Mouse (Mus musculus) lung, embryonic 16.5 days (tissue): ENCODE data around the gene Plekha6. TPM values are rescaled to one million over a fixed set of nuclear protein-coding genes. Genes with fewer than 3 reads are reported as not detected.

Experiments
- ATAC-seq: fragments of 200-750 bp; cut with Nextera tagmentation; 2 replicates; pipeline ENCODE4 v1.8.0; 2017; ENCODE audit warnings: low read depth, mild to moderate bottlenecking, moderate library complexity
- H3K27ac ChIP-seq: fragments of 300-500 bp; sonication (generic); 2 replicates; pipeline ENCODE4 v1.5.1; 2014; ENCODE audit warnings: mild to moderate bottlenecking, control low read depth, low read length
- H3K27me3 ChIP-seq: fragments of 300-500 bp; sonication (generic); 2 replicates; pipeline ENCODE4 v1.6.1; 2014; ENCODE audit warnings: low read depth, low read length, mixed read lengths; ENCODE audit not compliant: control insufficient read depth, insufficient read depth
- H3K36me3 ChIP-seq: fragments of 300-500 bp; sonication (generic); 2 replicates; pipeline ENCODE4 v1.6.1; 2014; ENCODE audit warnings: low read length; ENCODE audit not compliant: control insufficient read depth, insufficient read depth
- H3K4me1 ChIP-seq: fragments of 300-500 bp; sonication (generic); replicated peaks from 2 replicates; pipeline ENCODE4 v1.6.1; 2014; ENCODE audit warnings: low read length, mixed read lengths; ENCODE audit not compliant: control insufficient read depth, insufficient read depth
- H3K4me2 ChIP-seq: fragments of 300-500 bp; sonication (generic); 2 replicates; pipeline ENCODE4 v1.6.1; 2014; ENCODE audit warnings: low read depth, low read length, control low read depth
- H3K4me3 ChIP-seq: fragments of 300-500 bp; sonication (generic); 2 replicates; pipeline ENCODE4 v1.5.1; 2014; ENCODE audit warnings: mild to moderate bottlenecking, low read length, control low read depth
- H3K9ac ChIP-seq: fragments of 300-500 bp; sonication (generic); 2 replicates; pipeline ENCODE4 v1.6.1; 2014; ENCODE audit warnings: low read length, control low read depth
- H3K9me3 ChIP-seq: fragments of 300-500 bp; sonication (generic); 2 replicates; pipeline ENCODE4 v1.6.1; 2016; ENCODE audit warnings: low read length; ENCODE audit not compliant: control insufficient read depth
- WGBS: fragments of 180-500 bp; shearing (Covaris S2); extraction: QIAGEN DNeasy Blood & Tissue Kit; methylation state at CpG from one replicate; pipeline ENCODE4 v1.1.7; 2014; 5-methylcytosine and 5-hydroxymethylcytosine counted together
- polyA plus RNA-seq: library from polyadenylated mRNA; unstranded; fragments of >200 nt; fragmentation: Nextera tagmentation; extraction: Ambion mirVana; gene quantifications from 2 replicates; pipeline ENCODE4 v1.2.1, GENCODE M21; 2015

The Plekha6 gene
- polyA plus RNA-seq, 1 experiment from 2014 or later: 8.3 TPM

DNA sequence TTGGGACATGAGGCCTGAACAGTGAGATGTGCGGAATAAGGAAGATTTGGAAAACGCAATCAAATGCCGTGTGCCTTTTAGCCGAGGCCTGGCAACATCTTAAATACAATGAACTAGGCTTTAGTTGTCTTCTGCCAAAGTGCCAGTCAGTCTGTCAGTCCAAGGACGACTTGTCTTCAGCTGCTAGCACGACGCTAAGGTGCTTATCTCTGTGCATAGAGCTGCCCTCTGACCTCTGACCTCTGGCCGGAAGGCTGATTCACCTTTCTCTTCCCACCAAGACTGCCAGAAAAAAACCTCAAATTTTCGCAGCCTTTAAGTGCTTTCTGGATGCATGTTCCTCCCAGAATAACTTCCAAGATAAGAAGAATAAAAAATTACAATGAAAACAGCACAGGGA, 36.7 kb upstream of the Plekha6 start:
- Histone ChIP-seq H3K9me3 (no peaks in the 10 kb centered on the region; the same call in 1 of the 2 replicates), H3K27ac (no peak overlapping the region), H3K9ac (no peak overlapping the region), H3K4me2 (no peak overlapping the region), H3K27me3 (no peaks in the 10 kb centered on the region), H3K4me1 (peaks cover 6% of the 10 kb centered on the region; the same call in 1 of the 2 replicates), H3K4me3 (no peak overlapping the region), H3K36me3 (no peaks in the 10 kb centered on the region)
- no peak for ATAC-seq
- WGBS: 53% methylated on average over 9 of the region's 9 CpGs

DNA sequence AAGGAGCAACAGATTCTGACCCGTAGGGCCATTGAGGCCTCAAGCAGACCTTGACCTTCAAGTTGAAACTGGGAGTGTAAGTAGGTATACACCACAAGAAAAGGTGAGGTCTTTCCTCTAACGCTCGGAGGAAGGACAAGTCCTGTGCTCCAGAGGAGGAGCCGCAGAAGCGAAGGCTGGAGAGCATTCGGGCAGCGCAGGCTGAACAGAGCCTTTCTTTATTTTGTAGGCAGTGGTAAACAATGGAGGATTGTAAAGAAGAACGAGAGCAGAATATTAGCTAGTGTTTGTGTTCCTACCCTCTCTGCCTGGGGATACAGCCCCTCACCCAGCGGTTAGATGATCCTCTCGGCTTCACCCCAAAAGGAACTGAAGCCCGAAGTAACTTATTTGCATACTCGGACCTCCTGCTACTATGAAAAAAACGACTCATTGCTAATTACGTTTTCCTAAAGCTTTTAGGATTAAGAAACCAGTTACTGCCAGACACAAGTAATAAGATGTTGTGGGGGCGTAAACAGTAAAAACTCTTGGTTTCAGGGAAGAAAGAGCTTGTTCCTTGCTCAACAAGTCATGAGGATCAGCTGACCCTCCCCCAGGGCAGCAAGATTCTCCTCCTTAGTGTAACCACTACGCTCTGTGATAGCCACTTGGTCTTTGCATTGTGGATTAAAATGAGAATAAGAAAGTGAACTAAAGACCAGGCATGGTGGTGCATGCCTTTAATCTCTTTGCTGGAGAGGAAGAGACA, 34.4 kb upstream of the Plekha6 start:
- Histone ChIP-seq H3K9ac (peak overlapping the region; percentile 40), H3K4me2 (peak overlapping the region; percentile 63)
- WGBS: 43% methylated on average over 16 of the region's 16 CpGs

DNA sequence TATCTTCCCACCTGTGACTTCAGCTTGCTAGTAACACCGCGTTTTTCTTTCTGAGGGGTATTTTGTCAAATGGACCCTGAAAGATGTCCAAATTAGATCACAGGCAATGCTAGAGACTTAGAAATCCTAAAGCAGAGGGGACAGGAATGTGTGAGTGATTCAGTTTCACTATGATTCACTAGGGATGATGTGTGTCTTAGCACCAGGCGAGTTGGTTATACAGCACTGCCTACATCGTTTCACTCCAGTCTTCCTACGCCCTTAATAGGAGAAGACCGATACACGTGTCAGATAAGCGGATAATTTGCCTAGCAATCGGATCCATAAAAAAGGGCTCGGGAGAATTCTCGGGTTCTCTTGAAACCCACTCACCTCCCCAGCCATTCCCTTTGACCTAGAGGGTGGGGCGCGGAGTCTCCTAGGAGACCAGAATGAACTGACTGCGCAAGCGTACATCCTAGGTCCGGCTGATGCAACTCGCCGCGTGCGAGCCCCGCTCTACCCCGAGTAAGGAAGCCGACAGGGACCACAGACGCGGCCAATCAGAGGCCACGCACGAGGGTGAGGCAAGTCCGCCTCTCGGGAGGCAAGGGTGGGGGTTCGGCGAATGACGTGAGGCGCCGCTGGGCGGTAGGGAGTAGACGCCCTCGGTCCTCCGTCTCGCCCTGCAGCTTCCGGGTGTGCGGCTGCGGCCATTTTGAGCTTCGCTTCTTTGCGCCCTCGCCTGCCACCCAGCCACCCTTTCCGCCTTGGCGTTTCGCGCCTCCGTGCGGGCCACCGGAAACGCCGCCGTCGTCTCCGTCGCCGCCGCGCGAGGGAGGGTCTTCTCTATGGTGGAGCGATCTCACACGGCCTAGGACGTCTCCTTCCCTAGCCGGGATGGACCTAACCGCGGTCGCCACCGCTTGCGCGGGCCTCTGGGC, 33.1 kb upstream of the Plekha6 start, which contains the start of gene Ppp1r15b:
Ppp1r15b (plus strand) TSS at position 506 of the 923 bp plus-strand sequence.
- H3K4me2 ChIP-seq: peak within 1 kb of the TSS; percentile 94
- under 1% methylated on average over 72 of the region's 72 CpGs for WGBS
- peak within 1 kb of the TSS; percentile 98 for H3K9ac ChIP-seq
- H3K27ac ChIP-seq: peak within 1 kb of the TSS; percentile 98
- peak; percentile 99 for ATAC-seq
- no peaks in the 10 kb centered on the region for H3K9me3 ChIP-seq
- peaks cover 3% of the 10 kb centered on the region; the same call in 1 of the 2 replicates for H3K36me3 ChIP-seq
- H3K4me1 ChIP-seq: peaks cover 21% of the 10 kb centered on the region
- H3K4me3 ChIP-seq: peak within 1 kb of the TSS; percentile 76
- no peaks in the 10 kb centered on the region for H3K27me3 ChIP-seq

More for the DNA sequence above, 34.4 kb upstream of the Plekha6 start:
- Histone ChIP-seq H3K4me3 (no peak overlapping the region), H3K9me3 (no peaks in the 10 kb centered on the region; the same call in 1 of the 2 replicates), H3K36me3 (peaks cover 3% of the 10 kb centered on the region; the same call in 1 of the 2 replicates), H3K27ac (peak overlapping the region; percentile 12), H3K27me3 (no peaks in the 10 kb centered on the region), H3K4me1 (peaks cover 11% of the 10 kb centered on the region; the same call in 1 of the 2 replicates)
- ATAC-seq: no peak

GRCm38 (mm10) chr1:133131561-133131905, 32.5 kb upstream of the Plekha6 start:
- H3K9ac ChIP-seq: peak overlapping the region; percentile 98
- H3K27me3 ChIP-seq: no peaks in the 10 kb centered on the region
- H3K4me2 ChIP-seq: peak overlapping the region; percentile 94
- no peaks in the 10 kb centered on the region for H3K9me3 ChIP-seq
- under 1% methylated on average over 34 of the region's 35 CpGs for whole genome bisulfite sequencing
- peak overlapping the region; percentile 76 for H3K4me3 ChIP-seq
- no peak for ATAC-seq
- peaks cover 9% of the 10 kb centered on the region for H3K36me3 ChIP-seq
- H3K4me1 ChIP-seq: peaks cover 26% of the 10 kb centered on the region
- peak overlapping the region; percentile 98 for H3K27ac ChIP-seq

DNA sequence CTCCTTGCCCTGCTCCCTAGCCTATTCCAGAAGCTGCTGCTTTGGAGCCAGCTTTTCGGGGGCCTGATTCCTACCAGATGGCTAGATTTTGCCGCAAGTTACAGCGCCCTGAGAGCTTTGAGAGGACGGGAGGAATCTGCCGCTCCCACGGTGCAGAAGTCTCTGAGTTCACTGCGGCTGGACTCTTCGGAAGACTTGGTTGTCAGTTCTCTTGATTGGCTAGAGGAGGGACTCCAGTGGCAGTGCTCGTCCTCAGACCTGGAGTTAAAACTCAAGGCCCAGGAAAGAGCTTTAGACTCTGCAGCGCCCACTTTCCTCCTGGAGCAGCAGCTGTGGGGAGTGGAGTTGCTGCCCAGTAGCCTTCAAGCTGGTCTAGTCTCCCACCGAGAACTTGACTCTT, 32.1 kb upstream of the Plekha6 start:
- Histone ChIP-seq H3K4me1 (peaks cover 26% of the 10 kb centered on the region), H3K4me2 (peak overlapping the region; percentile 94), H3K36me3 (peaks cover 9% of the 10 kb centered on the region), H3K9ac (peak overlapping the region; percentile 98), H3K27me3 (no peaks in the 10 kb centered on the region), H3K27ac (peak overlapping the region; percentile 98), H3K4me3 (peak overlapping the region; percentile 76), H3K9me3 (no peaks in the 10 kb centered on the region)
- no peak for ATAC-seq
- 0% methylated on average over 11 of the region's 11 CpGs for WGBS

DNA sequence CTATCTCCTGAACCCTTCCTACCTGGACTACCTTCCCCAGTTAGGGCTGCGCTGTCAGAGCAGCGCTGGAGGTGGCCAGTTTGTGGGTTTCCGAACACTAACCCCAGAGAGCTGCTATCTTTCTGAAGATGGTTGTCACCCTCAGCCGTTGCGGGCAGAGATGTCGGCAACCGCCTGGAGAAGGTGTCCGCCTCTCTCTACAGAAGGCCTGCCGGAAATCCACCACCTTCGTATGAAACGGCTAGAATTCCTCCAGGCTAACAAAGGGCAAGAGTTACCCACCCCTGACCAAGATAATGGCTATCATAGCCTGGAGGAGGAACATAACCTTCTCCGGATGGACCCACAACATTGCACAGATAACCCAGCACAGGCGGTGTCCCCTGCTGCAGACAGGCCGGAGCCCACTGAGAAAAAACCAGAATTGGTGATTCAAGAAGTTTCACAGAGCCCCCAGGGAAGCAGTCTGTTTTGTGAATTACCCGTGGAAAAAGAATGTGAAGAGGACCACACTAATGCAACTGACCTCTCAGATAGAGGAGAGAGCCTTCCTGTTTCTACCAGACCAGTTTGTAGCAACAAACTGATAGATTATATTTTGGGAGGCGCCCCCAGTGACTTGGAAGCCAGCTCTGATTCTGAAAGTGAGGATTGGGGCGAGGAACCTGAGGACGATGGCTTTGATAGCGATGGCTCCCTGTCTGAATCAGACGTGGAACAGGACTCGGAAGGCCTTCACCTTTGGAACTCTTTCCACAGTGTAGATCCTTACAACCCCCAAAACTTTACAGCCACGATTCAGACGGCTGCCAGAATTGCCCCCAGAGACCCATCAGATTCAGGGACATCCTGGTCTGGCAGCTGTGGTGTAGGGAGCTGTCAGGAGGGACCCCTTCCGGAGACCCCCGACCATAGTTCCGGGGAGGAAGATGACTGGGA, 31.4 kb upstream of the Plekha6 start:
- WGBS: 4% methylated on average over 26 of the region's 26 CpGs

DNA sequence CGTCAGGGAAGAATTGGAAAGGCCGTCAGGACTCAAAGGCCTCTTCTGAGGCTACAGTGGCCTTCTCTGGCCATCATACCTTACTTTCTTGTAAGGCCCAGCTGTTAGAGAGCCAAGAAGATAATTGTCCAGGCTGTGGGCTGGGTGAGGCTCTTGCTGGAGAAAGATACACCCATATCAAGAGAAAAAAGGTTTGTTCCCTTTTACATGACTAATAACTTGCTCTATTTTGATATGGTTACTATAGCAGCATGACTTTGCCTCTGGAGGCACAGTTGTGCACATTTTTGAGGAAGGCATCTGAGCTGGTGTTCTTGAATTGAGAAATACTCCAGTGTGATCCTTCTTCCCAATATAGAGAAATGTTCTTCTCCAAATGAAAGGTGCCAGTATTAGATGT, 30.6 kb upstream of the Plekha6 start:
- no peak for ATAC-seq

More for the DNA sequence above, 31.4 kb upstream of the Plekha6 start:
- Histone ChIP-seq H3K9ac (peak overlapping the region; percentile 98), H3K4me3 (peak overlapping the region; percentile 76), H3K9me3 (no peaks in the 10 kb centered on the region), H3K4me1 (peaks cover 26% of the 10 kb centered on the region), H3K36me3 (peaks cover 17% of the 10 kb centered on the region), H3K27me3 (no peaks in the 10 kb centered on the region), H3K27ac (peak overlapping the region; percentile 98), H3K4me2 (peak overlapping the region; percentile 94)
- no peak for ATAC-seq

GRCm38 (mm10) chr1:133134071-133134470, 29.9 kb upstream of the Plekha6 start:
- H3K9ac ChIP-seq: peak overlapping the region; percentile 98
- peaks cover 26% of the 10 kb centered on the region for H3K4me1 ChIP-seq
- 2% methylated on average over 4 of the region's 4 CpGs for WGBS
- no peak for ATAC-seq
- H3K36me3 ChIP-seq: peaks cover 27% of the 10 kb centered on the region
- peak overlapping the region; percentile 31 for H3K27ac ChIP-seq
- peak overlapping the region; percentile 76 for H3K4me3 ChIP-seq
- H3K9me3 ChIP-seq: no peaks in the 10 kb centered on the region
- no peaks in the 10 kb centered on the region for H3K27me3 ChIP-seq
- H3K4me2 ChIP-seq: peak overlapping the region; percentile 94

More for the DNA sequence above, 30.6 kb upstream of the Plekha6 start:
- peaks cover 26% of the 10 kb centered on the region for H3K4me1 ChIP-seq
- H3K27ac ChIP-seq: no peak overlapping the region
- H3K36me3 ChIP-seq: peaks cover 21% of the 10 kb centered on the region
- WGBS: 11% methylated on average over 2 of the region's 2 CpGs
- no peaks in the 10 kb centered on the region for H3K9me3 ChIP-seq
- peak overlapping the region; percentile 76 for H3K4me3 ChIP-seq
- no peaks in the 10 kb centered on the region for H3K27me3 ChIP-seq
- H3K4me2 ChIP-seq: peak overlapping the region; percentile 94
- peak overlapping the region; percentile 98 for H3K9ac ChIP-seq
